Mouse (Mus musculus): ENCODE data around the gene Zfp345.
A peak's percentile ranks its signal among the peaks of the same experiment; 100 is the strongest.
"Not testable (repeated sequence)": the region's sequence is repeated elsewhere in the genome, so short reads cannot be mapped to it uniquely, and the experiment has no call there.

Gene Zfp345

DNA sequence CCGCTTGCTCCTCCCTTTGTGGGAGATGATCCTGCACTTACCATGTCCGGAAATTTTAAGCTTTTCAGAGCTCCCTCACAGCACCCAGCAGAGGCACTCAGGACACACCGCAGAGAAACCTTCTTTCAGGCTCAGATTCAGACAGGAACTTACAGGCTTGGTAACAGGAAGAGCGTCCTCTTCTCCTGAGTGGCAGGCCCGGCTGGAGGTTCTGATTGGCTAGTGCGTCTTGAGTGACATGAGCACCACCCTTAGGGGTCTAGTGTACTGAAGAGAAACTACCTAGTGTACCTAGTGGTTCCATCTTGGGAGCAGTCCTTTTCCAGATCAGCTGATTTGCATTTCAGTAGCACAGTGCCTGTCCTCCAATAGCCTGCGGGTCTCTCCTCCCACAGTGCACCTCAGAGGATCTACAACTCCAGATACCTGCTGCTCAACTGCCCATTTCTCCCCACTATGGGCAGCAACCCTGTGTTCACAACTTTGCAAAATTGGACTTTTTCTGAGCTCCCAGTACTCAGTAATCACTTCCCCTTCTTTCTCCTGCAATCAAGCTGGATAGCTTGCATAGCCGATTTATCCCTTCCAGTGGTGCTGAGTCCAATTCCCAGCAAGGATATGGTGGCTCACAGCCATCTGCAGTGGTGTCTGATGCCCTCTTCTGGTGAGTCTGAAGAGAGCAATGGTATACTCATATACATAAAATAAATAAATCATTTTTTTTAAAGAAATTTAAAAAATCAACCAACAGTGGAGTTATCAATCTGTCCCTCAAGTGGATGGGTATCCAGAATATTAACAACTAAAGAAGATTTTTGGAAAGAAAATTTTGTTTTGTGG lies at the start of gene Zfp345:
Gene Zfp345, minus strand, starts transcription at position 153 of the 840 bp plus-strand sequence.
- DNase-seq (ENCODE audit: low spot score), result not testable (repeated sequence)

- no peak for DNase-seq (ENCODE audit: low spot score)
Observed at GRCm38 (mm10) chr2:150525703-150526207, 40.9 kb upstream of the Zfp345 start.

- no peak for DNase-seq (ENCODE audit: low spot score)
Observed at GRCm38 (mm10) chr2:150512837-150513236, 27.9 kb upstream of the Zfp345 start.

- DNase-seq (ENCODE audit: low spot score), result not testable (repeated sequence)
Observed at GRCm38 (mm10) chr2:150500124-150500973, 15.5 kb upstream of the Zfp345 start.

DNA sequence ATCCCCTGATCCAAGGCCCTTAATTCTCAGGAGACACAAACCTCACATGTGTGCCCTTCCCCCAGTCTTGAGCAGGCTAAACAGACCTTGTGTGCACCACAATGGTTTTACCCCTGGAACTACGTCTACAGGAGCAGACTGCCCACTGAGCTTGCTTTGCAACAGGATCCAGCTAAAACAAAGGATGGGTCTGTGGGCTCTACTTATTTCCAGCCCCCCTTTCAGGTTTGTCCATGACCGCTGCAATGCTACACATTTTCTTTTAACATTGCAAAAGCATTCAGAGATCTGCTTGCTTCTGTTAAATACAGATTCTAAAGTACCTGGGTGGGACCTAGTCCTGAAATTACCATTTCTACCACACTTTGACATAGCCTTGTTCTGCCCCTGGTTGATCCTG lies 8.1 kb upstream of the Zfp345 start:
- DNase-seq (ENCODE audit: low spot score), result no peak

DNA sequence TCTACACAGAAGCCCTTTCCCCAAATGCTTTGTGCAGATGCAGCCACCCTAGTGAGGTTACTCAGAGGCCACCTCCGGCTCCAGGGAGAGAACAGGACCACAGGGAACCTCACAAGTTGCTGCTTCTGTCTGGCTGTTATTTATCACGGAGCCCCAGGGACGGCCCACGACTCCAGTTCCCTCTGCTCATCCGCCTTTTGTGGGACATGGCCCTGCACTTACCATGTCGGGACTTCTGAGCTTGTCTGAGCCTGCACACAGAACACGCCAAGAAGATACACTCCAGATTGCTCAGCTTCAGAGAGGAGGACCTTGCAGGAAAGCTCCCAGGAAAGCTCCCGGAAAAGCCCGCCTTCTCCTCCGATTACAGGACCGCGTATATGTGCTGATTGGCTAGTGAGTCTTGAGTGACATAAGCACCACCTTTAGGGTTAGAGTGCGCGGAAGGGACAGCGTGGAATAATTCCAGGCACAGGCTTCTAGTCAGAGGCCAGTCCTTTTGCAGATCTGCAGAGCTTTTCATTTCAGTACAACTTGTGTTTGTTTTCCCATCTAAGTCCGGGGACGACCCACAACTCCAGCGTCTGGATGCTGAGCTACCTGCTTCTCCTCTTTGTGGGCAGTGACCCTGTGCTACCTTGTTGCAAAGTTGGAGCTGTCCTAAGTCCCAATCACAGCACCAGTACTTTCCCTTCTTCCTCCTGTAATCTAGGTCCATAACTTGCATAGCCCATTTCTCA lies 33.5 kb downstream of the Zfp345 start, which contains the start of gene Zfp442:
Gene Zfp442, minus strand, starts transcription at position 307 of the 740 bp plus-strand sequence.
- DNase-seq (ENCODE audit: low spot score), result peak; percentile 49

DNA sequence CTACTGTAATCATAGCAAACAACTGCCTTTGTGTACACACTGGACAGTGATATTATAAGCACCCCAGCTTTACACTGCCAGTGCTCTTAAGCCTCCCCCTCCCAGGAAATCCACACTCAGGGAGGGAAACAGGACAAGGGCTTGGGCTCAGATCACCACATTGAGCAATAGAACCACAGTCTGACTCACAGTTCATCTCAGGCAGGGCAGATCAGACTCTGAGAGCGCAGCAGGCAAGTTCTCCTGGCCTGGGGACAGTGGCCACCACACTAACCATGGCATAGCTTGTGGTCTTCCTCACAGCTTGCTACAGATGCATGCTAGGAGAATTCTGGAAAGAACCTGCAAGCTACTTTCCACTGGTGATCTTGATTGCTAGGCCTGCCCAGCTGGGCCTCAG lies 45.8 kb downstream of the Zfp345 start:
- DNase-seq (ENCODE audit: low spot score), result not testable (repeated sequence)

Measured in ovary, postnatal 10 days (tissue).